Mouse (Mus musculus): ENCODE measurements around the gene Rps23.
A peak's percentile ranks its signal among the peaks of the same experiment; 100 is the strongest.

The Rps23 gene

DNA sequence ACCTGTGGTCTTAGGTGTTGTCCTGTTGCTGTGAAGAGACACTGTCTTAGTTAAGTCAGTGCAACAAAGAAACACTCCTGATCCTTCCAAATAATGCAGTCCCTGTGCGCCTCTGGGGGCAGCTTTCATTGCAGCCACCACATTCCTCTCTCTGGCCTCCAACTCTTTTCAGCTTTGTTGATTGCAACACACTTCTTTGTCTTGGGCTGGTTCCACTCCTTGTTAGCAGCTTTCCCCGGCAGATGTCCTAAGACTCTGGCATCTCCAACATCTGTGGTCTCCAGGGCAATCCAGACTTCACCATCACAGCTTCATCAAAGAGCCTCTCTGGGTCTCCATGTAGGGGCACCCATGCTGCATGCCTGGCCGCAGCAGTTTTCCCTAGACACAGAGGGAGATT, 10.5 kb downstream of the Rps23 start:
- DNase-seq (ENCODE audit: inconsistent ontology term) = peak; percentile 46

DNA sequence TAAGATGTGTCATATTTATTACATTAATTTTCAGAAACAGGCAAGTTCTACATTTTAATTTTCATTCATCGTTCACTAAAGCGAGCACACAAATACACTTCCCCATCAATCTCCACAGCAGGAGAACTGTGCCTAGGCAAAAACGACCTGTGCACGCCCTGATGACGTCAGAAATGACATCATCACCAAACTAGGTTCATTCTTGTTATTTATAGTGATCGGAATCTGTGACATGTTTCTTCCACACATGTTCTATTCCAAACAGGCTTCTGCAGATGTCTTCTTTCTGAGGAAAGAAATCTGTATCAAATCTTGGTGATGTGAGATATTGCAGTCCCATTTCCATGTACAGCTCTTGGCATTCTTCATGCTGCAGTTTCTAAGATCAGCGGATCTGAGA, 13.1 kb downstream of the Rps23 start:
- no peak for DNase-seq (ENCODE audit: inconsistent ontology term)

DNA sequence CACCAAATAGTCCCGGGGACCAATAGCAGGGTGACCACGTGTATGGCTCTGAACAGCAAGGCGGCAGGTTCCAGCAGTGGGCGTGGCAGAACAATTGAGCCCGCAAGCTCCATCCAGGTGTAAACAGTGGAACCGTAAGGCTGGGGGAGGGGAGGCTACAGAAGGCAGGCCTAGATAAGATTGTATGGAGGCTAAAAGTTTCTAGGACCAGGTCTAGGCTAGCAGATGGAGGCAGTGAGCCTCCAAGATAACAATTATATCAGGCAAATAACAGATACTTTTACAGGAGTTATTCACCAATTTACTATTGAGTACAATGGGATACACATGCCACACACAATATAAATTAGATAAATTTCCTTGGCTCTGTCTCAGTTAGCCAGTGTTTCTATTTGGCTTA, 16.4 kb downstream of the Rps23 start:
- DNase-seq (ENCODE audit: inconsistent ontology term) = no peak

DNA sequence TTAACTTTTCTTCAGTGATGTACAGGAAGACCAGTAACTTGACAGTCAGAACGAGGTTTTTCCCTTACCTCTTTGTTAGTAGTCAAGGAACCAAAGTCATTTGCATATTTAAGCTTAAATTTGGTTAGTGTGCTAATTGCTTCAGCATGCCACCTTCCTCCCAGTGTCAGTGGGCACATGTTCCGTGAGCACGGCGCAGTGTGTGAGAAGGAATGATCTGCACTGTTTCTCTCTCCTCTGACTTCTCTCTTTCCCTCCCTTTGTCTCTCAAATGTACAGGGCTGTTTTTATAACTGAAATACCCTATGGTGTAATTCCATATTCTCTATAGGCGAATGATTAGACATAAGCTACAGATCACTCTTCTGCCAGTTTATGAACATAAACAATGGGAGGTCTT, 16.8 kb downstream of the Rps23 start:
- no peak for DNase-seq (ENCODE audit: inconsistent ontology term)

DNA sequence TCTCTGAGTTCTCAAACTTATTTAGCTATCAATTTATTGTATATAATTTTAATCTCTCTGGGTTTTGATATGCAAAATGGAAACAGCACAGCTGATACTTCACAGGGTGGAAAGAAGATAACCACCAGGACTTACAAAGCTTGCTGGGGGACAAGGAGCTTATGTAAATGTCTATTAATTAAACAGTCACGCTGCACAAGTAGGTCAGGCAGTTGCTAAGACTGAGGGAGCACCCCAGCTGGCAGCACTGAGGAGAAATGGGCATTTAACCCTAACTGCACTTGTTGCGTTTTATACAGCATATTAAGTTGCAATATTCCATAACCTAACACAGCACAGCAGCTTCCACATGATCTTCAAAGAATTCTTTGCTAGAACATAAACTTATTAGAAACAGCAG, 36.1 kb downstream of the Rps23 start:
- peak; percentile 34 for DNase-seq (ENCODE audit: inconsistent ontology term)

- DNase-seq (ENCODE audit: inconsistent ontology term) = no peak
These were observed 37.8 kb downstream of the Rps23 start for GRCm38 (mm10) chr13:90960591-90960990.

- no peak for DNase-seq (ENCODE audit: inconsistent ontology term)
These were observed 40.3 kb downstream of the Rps23 start for GRCm38 (mm10) chr13:90962836-90963760.

GRCm38 (mm10) chr13:90964511-90964910, 41.8 kb downstream of the Rps23 start:
- no peak for DNase-seq (ENCODE audit: inconsistent ontology term)

DNA sequence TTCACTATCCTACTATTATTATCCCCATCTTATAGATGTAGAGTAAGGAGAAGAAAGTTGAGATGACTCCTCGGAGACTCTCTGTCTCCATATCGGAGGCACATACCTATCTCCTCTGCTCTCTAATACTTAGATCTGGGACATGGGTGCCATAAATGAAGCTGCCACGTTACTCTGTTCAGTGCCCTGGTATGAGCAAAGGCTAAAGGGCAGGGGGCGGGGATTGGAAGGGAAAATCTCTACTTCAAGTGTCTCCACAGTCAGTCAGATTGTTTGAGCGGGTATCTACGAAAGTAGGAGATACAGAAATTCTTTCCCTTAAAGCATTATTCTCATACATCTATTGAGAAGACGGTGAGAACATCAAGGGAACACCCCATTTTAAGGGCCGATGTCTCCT, 43.2 kb downstream of the Rps23 start:
- DNase-seq (ENCODE audit: inconsistent ontology term) = no peak

DNA sequence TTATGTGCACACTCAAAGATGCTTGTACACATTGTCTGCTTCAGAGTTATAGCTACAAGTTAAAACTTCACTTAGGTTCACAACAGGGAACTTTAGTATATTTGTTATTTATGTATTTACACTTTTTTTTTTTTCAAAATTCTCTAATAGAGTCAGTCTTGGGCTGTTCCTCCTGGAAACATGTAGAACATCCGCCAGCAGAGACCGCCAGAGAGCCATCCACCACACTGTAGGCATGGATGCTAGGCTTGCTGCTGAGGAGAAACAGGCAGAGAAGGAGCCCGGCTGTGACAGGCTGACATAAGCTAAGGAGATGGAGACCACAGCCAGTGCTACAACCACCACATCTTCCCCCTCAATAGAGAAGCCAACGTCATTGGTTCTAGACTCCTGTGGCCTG, 44.7 kb downstream of the Rps23 start:
- peak; percentile 70 for DNase-seq (ENCODE audit: inconsistent ontology term)

- no peak for DNase-seq (ENCODE audit: inconsistent ontology term)
These were observed 46.2 kb downstream of the Rps23 start for GRCm38 (mm10) chr13:90968940-90969339.

DNA sequence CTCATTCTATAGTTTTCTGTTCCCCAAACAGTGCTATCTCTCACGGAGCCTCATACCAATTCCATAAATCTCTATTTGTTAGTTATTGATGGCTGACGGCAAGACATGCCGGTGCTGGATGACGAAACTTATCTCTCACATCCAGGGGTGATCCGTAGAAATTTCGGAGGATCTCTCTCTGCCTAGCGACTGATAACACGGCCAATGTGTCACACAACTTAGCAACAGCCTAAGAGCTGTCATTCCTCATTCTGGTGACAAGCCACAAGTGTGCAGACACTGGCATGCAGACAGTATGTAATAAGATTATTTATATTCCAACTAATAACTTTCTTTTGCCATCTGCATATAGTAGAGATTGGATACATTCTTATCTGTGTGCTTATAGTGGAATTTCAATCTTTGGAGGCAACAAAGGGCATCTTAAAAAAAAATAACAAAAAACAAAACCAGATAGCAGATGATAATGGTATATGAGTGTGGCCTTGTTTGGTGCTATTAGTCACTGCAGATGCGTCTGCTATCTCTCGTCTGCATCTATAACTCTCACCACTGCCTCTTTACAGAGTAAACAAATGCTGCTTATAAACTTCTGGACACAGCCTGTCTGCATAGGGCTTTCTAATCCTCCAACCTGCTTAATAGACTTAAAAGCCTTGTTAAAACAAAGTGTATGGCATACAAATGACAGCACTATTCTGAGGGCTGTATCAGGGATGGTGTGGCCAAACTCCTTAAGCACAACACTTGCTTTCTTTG, 47.7 kb downstream of the Rps23 start:
- DNase-seq (ENCODE audit: inconsistent ontology term) = no peak

GRCm38 (mm10) chr13:90973409-90973808, 50.7 kb downstream of the Rps23 start:
- no peak for DNase-seq (ENCODE audit: inconsistent ontology term)

Data from Muller cell, postnatal 12 days (primary cell).